Mouse (Mus musculus) pancreas, adult 10 weeks (tissue): ENCODE measurements around the gene Scpep1. TPM values are rescaled to one million over a fixed set of nuclear protein-coding genes. Genes with fewer than 3 reads are reported as not detected.

Experiments
- polyA plus RNA-seq: library from polyadenylated mRNA; stranded (reverse); fragments of 350-450 nt; fragmentation: Illumina TruSeq; extraction: RNeasy Lipid Tissue Mini Kit (QIAGEN cat#74804); gene quantifications from one replicate; pipeline ENCODE4 v1.2.3, GENCODE M21; 2015; ENCODE audit warnings: low read depth, low replicate concordance; ENCODE audit not compliant: insufficient read depth

The Scpep1 gene
- polyA plus RNA-seq: 12.4 TPM

GRCm38 (mm10) chr11:88955217-88955969 is at the start of gene Scpep1:
TSS of gene Scpep1 (minus strand) at chr11:88955465.

GRCm38 (mm10) chr11:88998974-88999722 is 43.9 kb upstream of the Scpep1 start, which contains the start of gene Trim25:
TSS of gene Trim25 (plus strand) at chr11:88999376.

GRCm38 (mm10) chr11:88970202-88970732 is 15.0 kb upstream of the Scpep1 start, which contains the start of gene Coil:
TSS of gene Coil (plus strand) at chr11:88970252.

GRCm38 (mm10) chr11:88966881-88967361 is 11.7 kb upstream of the Scpep1 start, which contains the start of gene Elobl:
TSS of gene Elobl (minus strand) at chr11:88966931.

Other genes with a start within 250 kb of the Scpep1 start
- 6.3 TPM for gene Msi2, start 237.0 kb downstream of the Scpep1 start, polyA plus RNA-seq
- gene Akap1, start 90.9 kb downstream of the Scpep1 start, polyA plus RNA-seq: 12.9 TPM
- not detected for gene Elobl, start 11.5 kb upstream of the Scpep1 start, polyA plus RNA-seq
- gene Coil, start 14.8 kb upstream of the Scpep1 start, polyA plus RNA-seq: 3.3 TPM
- gene Trim25, start 43.9 kb upstream of the Scpep1 start, polyA plus RNA-seq: 10.4 TPM
- gene Dgke, start 111.4 kb upstream of the Scpep1 start, polyA plus RNA-seq: 2.1 TPM
- not detected for gene Gm525, start 118.4 kb upstream of the Scpep1 start, polyA plus RNA-seq